Mouse (Mus musculus): Measurements from ENCODE around the gene Tuba8.

DNA sequence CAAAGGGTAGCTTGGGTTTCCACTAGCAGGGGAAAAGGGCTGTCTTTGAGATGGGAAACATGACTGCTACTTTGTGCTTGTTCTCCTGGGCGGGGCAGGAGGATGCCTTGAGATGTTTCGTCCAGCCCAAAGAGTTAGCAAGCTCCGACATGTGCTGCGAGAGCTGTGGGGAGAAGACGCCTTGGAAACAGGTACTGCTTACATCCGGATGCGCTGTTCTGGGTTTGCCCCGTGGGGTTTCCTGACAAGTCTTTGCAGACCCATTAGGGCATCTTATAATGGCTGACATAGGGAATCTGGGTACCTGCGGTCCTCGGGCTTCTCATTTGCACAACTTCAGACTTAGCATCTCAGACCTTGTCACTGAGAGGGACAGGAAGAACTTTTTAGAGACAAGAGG, 51.5 kb downstream of the Tuba8 start:
- no peak for TF ChIP-seq CTCF (IDR thresholded peaks at IDR 0.05; ENCODE audit: extremely low read depth, insufficient read depth, low read length)
- no peak for TF ChIP-seq POLR2A (IDR thresholded peaks at IDR 0.05; ENCODE audit: extremely low read depth, insufficient read depth, low read length)

Measured in cortical plate, adult 2 months (tissue).